Mouse (Mus musculus) kidney, adult 11 months (tissue): ENCODE measurements at regions not wholly inside any gene's neighbourhood (a gene's known extent, or its start where the extent isn't known, plus 50 kb on each side); places are given as distances from the start of the nearest gene placed in this dataset.
A peak's percentile ranks its signal among the peaks of the same experiment; 100 is the strongest.

Source experiments
- DNase-seq: peaks from one replicate; pipeline ENCODE4 v3.0.0; 2022

DNA sequence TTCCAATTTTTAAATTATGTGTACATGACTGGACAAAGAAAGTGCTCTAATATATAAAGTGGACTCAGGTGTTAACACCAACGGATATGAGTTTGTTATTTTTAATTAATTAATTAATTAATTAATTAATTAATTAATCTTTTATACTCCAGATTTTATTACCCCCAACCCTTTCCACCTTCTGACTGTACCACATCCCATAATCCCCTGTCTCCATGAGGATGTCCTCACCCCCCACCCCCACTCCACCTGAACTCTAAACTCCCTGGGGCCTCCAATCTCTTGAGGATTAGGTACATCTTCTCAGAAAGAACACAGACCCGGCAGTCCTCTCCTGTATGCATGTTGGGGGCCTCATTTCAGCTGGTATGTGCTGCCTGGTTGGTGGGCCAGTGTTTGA, 182.8 kb downstream of the Rassf9 start:
- DNase-seq = no peak

DNA sequence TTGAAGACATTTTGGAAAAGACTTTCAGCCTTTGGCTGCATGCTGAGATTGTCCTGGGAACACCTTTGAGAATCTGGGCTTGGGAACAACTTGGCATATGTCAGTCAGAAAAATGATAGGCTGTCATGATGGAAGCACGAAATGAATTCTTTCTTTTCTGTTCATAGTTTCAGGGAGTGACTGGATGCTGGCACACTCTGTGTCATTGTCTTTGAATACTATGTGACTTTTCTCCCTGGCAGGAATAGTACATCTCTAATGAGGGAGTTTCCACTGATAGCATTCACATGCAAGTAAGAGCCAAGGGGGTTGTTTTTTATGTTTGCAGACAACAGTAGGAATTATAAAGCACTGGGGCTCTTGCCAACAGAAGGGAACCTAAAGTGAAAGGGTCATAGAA, 177.9 kb downstream of the Rassf9 start:
- DNase-seq = no peak

DNA sequence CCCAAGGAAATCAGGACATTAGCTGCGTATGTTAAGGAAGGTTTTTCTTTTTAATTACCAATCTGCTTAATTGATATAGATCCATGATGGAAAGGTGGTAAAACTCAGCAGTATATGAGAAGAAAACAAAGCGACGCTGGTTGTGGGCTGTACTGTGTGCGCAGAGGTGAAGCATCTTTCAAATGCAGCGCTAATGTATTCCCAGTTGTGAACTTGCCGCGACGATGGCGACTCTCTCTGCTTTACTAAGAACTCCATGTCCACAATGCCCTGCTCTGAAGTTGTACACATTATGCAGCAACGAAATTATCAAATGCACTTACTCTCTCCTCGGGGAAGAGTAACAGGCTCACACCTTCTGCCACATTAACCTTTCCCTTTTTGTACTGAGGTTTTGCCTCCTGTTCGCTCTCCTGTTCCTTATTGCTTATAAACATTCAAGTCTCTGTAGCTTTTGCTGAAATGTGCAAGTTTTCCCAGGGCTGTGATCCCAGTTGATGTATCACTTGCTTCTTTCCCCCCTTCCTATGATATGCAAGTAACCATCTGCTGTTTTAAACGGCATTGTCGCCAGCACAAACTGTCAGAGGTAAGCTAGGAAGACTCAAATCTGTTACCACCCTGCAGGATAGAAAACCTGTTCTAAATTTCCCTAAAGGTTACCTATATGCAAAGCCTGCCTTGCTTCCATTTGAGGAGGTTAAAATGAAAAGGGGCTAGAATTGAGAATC, 174.8 kb downstream of the Rassf9 start:
- no peak for DNase-seq

DNA sequence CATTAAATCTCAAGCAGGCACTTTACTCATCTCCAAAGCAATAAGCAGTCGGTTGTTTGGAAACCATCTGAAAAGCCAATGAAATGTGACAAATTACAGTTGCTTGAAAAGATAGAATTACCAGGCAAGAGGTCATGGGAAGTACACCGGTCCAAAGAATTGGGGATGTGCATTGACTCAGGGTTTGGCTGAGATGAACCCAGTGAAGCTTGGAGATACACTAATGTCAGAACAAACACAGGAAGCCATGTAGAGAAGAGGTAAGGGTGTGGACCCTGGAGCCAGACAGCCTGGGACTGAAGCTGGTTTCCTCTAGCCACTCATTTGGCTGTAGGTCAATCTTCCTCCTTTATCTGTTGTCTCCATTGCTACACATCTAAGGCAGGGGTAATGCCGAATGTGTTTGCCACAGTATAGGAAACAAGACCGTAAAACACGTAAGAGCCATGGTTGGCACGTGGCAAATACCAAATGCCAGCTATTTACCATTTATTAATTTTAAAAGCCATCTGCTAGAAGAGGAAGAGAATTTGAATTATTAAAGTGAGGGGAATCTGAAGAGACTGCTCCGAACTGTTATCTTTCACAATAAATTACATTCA, 173.9 kb downstream of the Rassf9 start:
- DNase-seq = peak; percentile 32

DNA sequence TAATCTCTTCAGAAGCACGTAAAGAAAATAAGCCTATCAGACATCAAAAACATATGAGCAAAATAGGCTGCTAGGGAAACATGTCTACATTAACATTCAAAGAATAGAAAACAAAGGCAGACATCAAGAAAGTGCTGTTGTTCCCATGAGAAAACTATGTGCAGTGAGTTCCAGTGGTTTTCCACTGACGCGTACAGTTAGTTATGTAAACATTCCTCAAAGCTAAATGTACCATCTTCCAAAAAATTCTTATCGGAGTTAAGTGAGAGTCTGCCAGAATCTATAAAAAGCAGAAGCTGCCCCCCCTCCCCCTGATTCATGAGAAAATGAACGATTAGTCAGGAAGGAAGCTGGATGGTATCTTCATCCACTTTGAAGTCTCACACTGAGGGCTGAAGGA, 155.3 kb downstream of the Rassf9 start:
- no peak for DNase-seq

DNA sequence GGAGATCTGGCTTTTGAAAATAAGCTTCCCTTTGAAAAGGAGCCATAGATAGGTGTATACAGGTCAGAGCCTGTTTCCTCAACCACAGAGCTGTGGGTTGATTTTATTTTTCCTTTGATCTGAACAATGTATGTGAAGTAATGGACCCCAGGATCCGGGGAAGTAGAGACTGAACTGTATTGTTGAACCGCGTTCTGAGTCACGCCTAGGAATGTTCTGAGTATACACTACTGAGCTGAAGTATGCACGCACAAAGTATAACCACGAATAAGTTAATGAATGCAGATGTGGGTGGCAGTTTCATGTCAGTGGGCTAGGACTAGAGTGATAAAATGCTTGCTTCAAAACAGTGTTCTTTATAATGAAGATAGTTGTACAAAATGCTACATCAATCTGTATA, 147.7 kb downstream of the Rassf9 start:
- DNase-seq = no peak

DNA sequence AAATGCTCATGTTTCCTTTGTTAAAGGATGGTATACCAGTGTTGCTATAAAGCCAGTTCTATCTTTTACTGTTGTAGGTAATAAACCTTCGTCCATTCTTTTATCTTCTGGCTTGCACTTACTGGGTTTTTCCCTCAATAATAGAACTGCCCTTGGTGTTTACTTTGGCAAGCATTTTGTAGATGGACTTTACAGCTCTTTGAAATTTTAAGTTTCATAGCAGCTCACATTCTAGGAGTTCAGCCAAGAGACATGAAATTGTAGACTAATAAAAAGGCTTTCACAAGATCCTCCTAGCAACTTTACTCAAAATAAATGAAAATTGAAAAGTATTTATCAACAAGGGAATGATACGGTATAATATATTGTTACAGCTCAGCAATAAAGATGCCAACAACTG, 124.5 kb downstream of the Rassf9 start:
- no peak for DNase-seq

- DNase-seq = no peak
These were observed 121.4 kb downstream of the Rassf9 start for GRCm38 (mm10) chr10:102633438-102633837.

DNA sequence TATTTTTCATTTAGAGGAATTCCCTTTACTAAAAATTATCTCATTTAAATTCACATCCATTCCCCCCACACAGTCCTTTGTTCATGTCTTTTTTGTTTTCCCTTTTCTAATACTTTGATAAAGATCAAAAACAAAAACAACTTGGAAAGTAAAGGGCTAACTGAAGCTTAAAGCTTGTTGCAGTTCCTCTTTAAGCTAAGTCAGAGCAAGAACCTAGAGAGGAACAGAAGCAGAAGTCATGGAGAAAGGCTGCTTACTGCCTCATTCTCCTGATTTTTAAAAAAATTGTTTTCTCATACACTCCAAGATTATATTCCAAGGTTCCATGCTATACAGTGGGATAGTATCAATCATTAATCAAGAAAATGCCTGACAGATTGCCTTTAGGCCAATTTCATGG, 116.6 kb downstream of the Rassf9 start:
- no peak for DNase-seq

DNA sequence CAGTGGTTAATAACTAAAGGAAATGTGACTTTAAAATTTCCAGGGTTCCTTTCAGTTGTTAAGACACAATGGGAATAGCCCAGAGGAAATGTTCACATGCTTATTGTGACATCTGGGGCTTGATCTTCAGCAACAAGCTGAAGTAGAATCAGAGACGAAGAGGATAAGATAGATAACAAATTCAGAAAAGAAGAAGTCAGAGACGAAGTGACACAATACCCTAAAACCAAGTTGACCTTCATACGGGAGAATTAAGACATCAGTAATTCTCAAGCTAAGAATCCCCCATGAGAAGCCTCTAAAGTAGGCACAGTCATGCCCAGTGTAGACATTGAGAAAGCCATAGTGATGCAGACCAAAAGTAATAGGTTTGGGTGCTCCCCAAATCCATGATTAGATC, 111.9 kb downstream of the Rassf9 start:
- no peak for DNase-seq

GRCm38 (mm10) chr10:102622583-102623008, 110.6 kb downstream of the Rassf9 start:
- DNase-seq = no peak

GRCm38 (mm10) chr10:102618711-102619110, 106.7 kb downstream of the Rassf9 start:
- DNase-seq = no peak

GRCm38 (mm10) chr10:102615962-102616595, 104.1 kb downstream of the Rassf9 start:
- no peak for DNase-seq
